Mouse (Mus musculus) stomach, postnatal 0 days (tissue): ENCODE data around the gene Trappc3.

Experiments used
- CTCF ChIP-seq: IDR thresholded peaks from 2 replicates; pipeline ENCODE4 v1.5.1; 2016; ENCODE audit warnings: antibody characterized with exemption, low read depth, mild to moderate bottlenecking, moderate library complexity
- EP300 ChIP-seq: optimal IDR thresholded peaks from 2 replicates; pipeline ENCODE3; 2016; ENCODE audit warnings: antibody characterized with exemption

DNA sequence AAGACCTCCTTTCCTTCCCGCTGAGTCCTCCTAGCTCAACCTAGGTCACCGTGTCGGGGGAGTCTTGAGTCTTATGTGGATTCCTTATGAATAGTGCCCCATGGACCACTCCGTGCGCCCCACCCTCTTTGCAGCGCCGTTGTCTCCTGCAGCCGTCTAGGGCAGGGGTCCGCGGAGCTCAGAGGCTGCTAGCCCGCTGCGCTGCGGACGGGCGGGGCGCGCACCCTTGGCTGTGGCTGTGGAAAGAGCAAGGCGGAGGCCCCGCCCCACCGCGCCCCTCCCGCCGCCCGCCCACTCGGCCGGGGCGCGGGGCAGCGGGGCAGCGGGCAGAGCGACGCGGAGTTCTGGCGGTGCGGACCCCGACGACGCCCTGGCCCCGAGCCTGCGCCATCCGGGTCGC, 24.4 kb downstream of the Trappc3 start, which contains the start of gene Col8a2:
- TF ChIP-seq EP300 (no peak), CTCF (no peak)
